Mouse (Mus musculus): ENCODE results near the gene Spag16. TPM values are rescaled to one million over a fixed set of nuclear protein-coding genes. Genes with fewer than 3 reads are reported as not detected.

The Spag16 gene
- polyA plus RNA-seq, 1 experiment from 2014 or later = 2.4 TPM

DNA sequence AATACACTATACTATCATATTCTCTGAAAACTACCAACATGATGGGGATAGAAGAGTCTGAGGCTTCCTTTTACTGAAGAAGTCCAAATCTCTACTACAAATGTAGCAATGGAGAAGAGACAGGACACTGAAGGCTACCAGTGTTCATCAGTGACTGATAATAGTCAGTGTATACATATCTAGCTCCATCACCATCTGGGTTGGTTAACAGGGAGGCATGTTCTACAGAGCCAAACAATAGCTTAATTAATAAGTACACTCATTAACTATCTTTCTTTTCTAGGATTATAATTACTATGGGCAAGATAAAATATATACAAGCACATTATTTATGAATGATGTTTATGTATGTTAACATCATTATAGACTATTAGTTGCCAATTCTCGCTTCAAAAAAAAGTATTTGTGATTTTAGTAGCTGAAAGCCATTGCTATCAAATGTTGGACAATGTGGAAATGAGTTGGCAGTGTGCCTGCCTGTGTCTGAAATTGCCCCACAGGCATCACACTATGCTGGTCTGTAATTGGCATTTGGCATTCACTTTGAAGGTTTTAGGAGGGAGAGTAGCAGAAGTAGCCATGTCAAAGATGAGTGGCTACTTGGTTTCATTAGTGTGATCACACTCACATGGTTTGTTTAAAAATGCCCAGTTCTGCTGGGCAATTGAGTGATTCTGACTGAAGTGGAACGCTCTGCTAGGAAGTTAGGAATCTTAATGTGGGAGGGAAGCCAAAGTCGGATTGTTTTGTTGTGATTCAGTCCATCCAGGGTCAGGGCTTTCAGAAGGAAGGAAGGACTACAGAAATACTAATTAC is 338.8 kb downstream of the Spag16 start:
- 71% methylated on average over 3 of the region's 3 CpGs for WGBS
- ATAC-seq (ENCODE audit: low read depth) (no peak), DNase-seq (ENCODE audit: low spot score) (no peak)
- no peaks in the 10 kb centered on the region for H3K9me3 ChIP-seq (ENCODE audit: control insufficient read depth, low read length)
- no peaks in the 10 kb centered on the region for H3K27me3 ChIP-seq (replicated peaks; ENCODE audit: control insufficient read depth, insufficient read depth, low read length)
- no peak overlapping the region for H3K4me3 ChIP-seq (ENCODE audit: low read depth, low read length)
- no peak overlapping the region for H3K4me2 ChIP-seq (ENCODE audit: low read depth, low read length)
- H3K9ac ChIP-seq (ENCODE audit: low read depth, low read length) = no peak overlapping the region
- H3K4me1 ChIP-seq (ENCODE audit: control insufficient read depth, insufficient read depth, low read length) = no peaks in the 10 kb centered on the region
- no peaks in the 10 kb centered on the region for H3K36me3 ChIP-seq (ENCODE audit: control insufficient read depth, insufficient read depth, low read length)
- H3K27ac ChIP-seq (replicated peaks; ENCODE audit: low read depth, low read length) = no peak overlapping the region

DNA sequence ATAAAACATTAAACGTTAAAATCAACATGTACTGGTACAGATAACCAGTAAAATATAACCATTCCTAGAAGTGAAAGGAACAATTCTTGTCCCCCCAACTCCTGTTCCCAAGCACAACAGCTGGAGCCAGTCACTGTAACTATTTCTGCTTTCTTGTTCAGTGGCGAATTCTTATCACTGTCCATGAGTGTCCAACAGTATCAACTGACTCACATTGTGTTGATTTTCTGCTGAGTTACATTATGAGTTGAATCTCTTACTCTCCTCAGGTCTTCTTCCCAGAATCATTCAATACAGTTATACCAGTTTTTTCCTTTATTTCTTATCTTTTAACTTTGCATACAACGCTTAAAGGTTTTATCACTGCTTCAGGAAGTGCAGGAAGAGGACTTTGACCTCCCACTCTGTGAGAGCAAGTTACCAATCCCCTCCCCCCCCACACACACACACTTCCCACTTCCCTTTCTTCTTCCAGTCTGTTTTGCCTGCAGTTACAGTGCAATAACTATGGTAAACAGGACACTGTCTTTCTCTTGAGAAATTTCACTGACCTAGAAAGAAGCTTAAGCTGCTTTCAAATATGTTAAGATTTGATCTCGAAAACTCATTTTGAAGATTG is 353.5 kb downstream of the Spag16 start:
- ATAC-seq (ENCODE audit: low read depth) (no peak), DNase-seq (ENCODE audit: low spot score) (no peak)
- no peak overlapping the region for H3K27ac ChIP-seq (replicated peaks; ENCODE audit: low read depth, low read length)
- no peak overlapping the region for H3K4me2 ChIP-seq (ENCODE audit: low read depth, low read length)
- H3K9me3 ChIP-seq (ENCODE audit: control insufficient read depth, low read length) = no peaks in the 10 kb centered on the region
- no peak overlapping the region for H3K4me3 ChIP-seq (ENCODE audit: low read depth, low read length)
- no peak overlapping the region for H3K9ac ChIP-seq (ENCODE audit: low read depth, low read length)
- H3K27me3 ChIP-seq (replicated peaks; ENCODE audit: control insufficient read depth, insufficient read depth, low read length) = no peaks in the 10 kb centered on the region
- 71% methylated on average over 4 of the region's 4 CpGs for WGBS
- no peaks in the 10 kb centered on the region for H3K36me3 ChIP-seq (ENCODE audit: control insufficient read depth, insufficient read depth, low read length)
- H3K4me1 ChIP-seq (ENCODE audit: control insufficient read depth, insufficient read depth, low read length) = no peaks in the 10 kb centered on the region

DNA sequence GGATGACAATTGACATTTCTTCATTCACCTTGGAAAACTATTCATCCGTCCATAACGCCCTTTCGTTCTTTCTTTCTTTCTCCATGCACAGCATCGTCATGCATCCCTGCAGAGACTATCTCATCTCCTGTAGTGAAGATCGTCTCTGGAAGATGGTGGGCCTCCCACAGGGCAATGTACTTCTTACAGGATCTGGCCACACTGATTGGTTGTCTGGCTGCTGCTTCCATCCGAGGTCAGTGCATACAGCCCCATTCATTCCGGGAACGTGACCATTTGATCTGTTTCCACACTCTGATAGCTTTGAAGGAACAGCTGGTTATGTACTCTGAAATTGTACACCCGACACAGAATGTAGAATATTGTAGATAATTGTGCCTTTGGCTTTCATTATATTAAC is 438.0 kb downstream of the Spag16 start:
- Histone ChIP-seq H3K4me1 (ENCODE audit: control insufficient read depth, insufficient read depth, low read length) (no peaks in the 10 kb centered on the region), H3K4me3 (ENCODE audit: low read depth, low read length) (no peak overlapping the region), H3K4me2 (ENCODE audit: low read depth, low read length) (no peak overlapping the region), H3K9me3 (ENCODE audit: control insufficient read depth, low read length) (no peaks in the 10 kb centered on the region), H3K27me3 (replicated peaks; ENCODE audit: control insufficient read depth, insufficient read depth, low read length) (no peaks in the 10 kb centered on the region), H3K9ac (ENCODE audit: low read depth, low read length) (no peak overlapping the region), H3K27ac (replicated peaks; ENCODE audit: low read depth, low read length) (no peak overlapping the region), H3K36me3 (ENCODE audit: control insufficient read depth, insufficient read depth, low read length) (no peaks in the 10 kb centered on the region)
- DNase-seq (ENCODE audit: low spot score) (no peak), ATAC-seq (ENCODE audit: low read depth) (no peak)
- 64% methylated on average over 9 of the region's 9 CpGs for WGBS

DNA sequence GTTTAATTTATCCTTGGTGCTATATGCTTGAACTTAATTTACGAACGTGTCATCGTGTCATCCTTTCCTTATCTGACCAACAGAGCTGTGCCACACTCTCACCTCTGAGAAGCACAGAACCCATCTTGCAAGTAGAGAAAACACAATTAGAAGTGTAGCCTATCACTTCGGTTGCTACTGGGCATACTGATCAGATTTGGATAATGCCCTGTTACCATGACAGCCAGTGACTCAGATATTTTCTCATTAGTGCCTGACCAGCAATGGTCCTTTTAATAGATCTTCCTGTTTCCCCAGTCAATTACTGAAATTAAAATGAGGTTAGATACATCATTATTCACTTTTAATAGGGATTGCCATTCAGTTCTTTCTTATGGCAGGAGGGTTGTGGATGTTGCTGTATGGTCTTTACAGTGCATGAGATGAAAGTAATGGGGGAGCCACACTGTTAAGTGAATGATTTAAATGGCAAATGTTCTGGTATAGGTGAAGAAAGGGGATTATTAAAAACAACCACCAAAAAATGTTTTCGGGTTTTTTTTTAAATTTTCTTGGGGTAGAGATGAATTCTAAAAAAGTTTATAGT is 439.2 kb downstream of the Spag16 start:
- Histone ChIP-seq H3K4me3 (ENCODE audit: low read depth, low read length) (no peak overlapping the region), H3K4me1 (ENCODE audit: control insufficient read depth, insufficient read depth, low read length) (no peaks in the 10 kb centered on the region), H3K27me3 (replicated peaks; ENCODE audit: control insufficient read depth, insufficient read depth, low read length) (no peaks in the 10 kb centered on the region), H3K27ac (replicated peaks; ENCODE audit: low read depth, low read length) (no peak overlapping the region), H3K9me3 (ENCODE audit: control insufficient read depth, low read length) (no peaks in the 10 kb centered on the region), H3K36me3 (ENCODE audit: control insufficient read depth, insufficient read depth, low read length) (no peaks in the 10 kb centered on the region), H3K4me2 (ENCODE audit: low read depth, low read length) (no peak overlapping the region), H3K9ac (ENCODE audit: low read depth, low read length) (no peak overlapping the region)
- WGBS = 87% methylated on average over 5 of the region's 5 CpGs
- ATAC-seq (ENCODE audit: low read depth) = no peak
- no peak for DNase-seq (ENCODE audit: low spot score)

DNA sequence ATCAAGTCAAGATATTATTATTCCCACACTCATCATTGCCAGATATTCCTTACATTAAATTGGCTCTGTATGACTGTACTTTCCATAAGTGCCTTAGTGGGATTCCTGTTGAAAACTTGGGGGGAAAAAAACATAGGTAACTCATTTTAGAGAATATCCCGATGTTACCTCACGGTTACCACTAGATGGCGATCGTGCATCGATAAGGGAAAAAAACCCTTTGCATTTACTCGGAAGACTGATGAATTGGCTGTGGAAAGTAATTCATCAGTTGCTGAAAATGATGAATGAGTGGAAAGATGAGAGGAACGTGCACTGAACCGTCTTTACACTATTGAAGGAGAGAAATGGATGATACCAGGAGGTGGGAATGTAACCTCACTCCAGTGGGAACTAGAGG is 443.4 kb downstream of the Spag16 start:
- ATAC-seq (ENCODE audit: low read depth) = no peak
- peak; percentile 17 for DNase-seq (ENCODE audit: low spot score)
- H3K9me3 ChIP-seq (ENCODE audit: control insufficient read depth, low read length) = no peaks in the 10 kb centered on the region

DNA sequence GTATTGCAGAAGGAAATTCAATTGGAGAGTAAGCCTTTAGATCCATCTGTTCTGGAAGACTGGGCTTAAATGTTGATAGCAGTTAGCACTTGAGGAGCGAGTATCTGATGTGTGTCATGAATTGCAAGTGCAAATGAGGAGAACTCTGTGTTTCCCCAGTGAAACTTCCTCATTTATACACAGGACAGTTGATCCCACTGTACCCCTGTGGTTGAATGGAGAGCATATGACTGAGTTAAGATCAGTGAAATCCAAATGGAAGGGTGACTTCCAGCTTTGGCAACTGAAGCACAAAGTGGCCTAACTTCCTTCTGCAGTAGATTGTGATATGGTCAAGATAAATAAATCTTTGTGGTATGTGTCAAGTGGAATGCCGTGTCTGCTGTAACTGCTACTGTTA is 446.0 kb downstream of the Spag16 start:
- H3K4me2 ChIP-seq (ENCODE audit: low read depth, low read length) = no peak overlapping the region
- H3K4me3 ChIP-seq (ENCODE audit: low read depth, low read length) = no peak overlapping the region
- 83% methylated on average over 2 of the region's 2 CpGs for WGBS
- no peaks in the 10 kb centered on the region for H3K4me1 ChIP-seq (ENCODE audit: control insufficient read depth, insufficient read depth, low read length)
- ATAC-seq (ENCODE audit: low read depth) (no peak), DNase-seq (ENCODE audit: low spot score) (no peak)
- H3K27me3 ChIP-seq (replicated peaks; ENCODE audit: control insufficient read depth, insufficient read depth, low read length) = no peaks in the 10 kb centered on the region
- no peak overlapping the region for H3K27ac ChIP-seq (replicated peaks; ENCODE audit: low read depth, low read length)
- no peaks in the 10 kb centered on the region for H3K9me3 ChIP-seq (ENCODE audit: control insufficient read depth, low read length)
- H3K36me3 ChIP-seq (ENCODE audit: control insufficient read depth, insufficient read depth, low read length) = no peaks in the 10 kb centered on the region
- no peak overlapping the region for H3K9ac ChIP-seq (ENCODE audit: low read depth, low read length)

More for the DNA sequence above, 443.4 kb downstream of the Spag16 start:
- Histone ChIP-seq H3K4me3 (ENCODE audit: low read depth, low read length) (no peak overlapping the region), H3K4me2 (ENCODE audit: low read depth, low read length) (no peak overlapping the region), H3K36me3 (ENCODE audit: control insufficient read depth, insufficient read depth, low read length) (no peaks in the 10 kb centered on the region), H3K4me1 (ENCODE audit: control insufficient read depth, insufficient read depth, low read length) (no peaks in the 10 kb centered on the region), H3K27me3 (replicated peaks; ENCODE audit: control insufficient read depth, insufficient read depth, low read length) (no peaks in the 10 kb centered on the region), H3K9ac (ENCODE audit: low read depth, low read length) (no peak overlapping the region), H3K27ac (replicated peaks; ENCODE audit: low read depth, low read length) (no peak overlapping the region)
- 17% methylated on average over 8 of the region's 8 CpGs for WGBS

DNA sequence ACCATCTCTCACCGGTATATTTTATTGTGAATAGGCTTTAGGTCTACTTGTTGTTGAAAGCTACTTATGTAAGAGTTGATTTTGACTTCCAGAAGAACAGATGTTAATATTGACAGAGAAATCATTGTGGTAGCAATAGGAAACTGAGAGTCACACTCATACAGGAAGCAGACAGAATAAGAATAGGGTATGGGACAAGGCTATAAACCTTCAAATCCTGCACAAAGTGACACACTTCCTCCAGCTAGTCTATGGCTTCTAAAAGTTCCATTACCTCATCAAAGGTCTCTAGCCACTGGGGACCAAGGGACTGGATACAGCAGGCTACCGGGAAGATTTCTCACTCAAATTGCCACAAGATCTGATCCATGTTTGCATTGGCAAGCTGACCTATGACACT is 452.5 kb downstream of the Spag16 start:
- Histone ChIP-seq H3K4me1 (ENCODE audit: control insufficient read depth, insufficient read depth, low read length) (no peaks in the 10 kb centered on the region), H3K27ac (replicated peaks; ENCODE audit: low read depth, low read length) (no peak overlapping the region), H3K27me3 (replicated peaks; ENCODE audit: control insufficient read depth, insufficient read depth, low read length) (no peaks in the 10 kb centered on the region), H3K9ac (ENCODE audit: low read depth, low read length) (no peak overlapping the region), H3K4me3 (ENCODE audit: low read depth, low read length) (no peak overlapping the region), H3K9me3 (ENCODE audit: control insufficient read depth, low read length) (no peaks in the 10 kb centered on the region), H3K4me2 (ENCODE audit: low read depth, low read length) (no peak overlapping the region), H3K36me3 (ENCODE audit: control insufficient read depth, insufficient read depth, low read length) (no peaks in the 10 kb centered on the region)
- no peak for DNase-seq (ENCODE audit: low spot score)
- ATAC-seq (ENCODE audit: low read depth) = no peak
- WGBS = 64% methylated on average over 2 of the region's 2 CpGs

DNA sequence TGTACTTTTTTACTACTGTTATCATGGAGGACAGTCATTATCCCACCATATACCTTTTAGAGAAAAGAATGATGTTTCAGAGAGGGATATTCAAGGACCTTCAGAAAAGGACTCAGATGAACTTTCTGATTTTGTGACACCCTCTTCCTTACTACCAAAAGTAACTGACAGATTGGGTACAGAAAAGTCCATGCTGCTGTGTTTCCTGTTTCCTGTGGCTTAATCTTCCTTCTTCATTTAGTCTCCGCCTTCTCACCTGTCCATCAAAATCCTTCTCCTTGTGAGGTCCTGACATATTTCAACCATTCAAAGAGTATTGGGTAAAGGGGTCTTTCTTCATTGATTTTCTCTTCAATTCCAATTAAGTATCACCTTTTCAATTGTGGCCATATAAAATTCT is 456.6 kb downstream of the Spag16 start:
- Histone ChIP-seq H3K4me1 (ENCODE audit: control insufficient read depth, insufficient read depth, low read length) (no peaks in the 10 kb centered on the region), H3K9me3 (ENCODE audit: control insufficient read depth, low read length) (no peaks in the 10 kb centered on the region), H3K27me3 (replicated peaks; ENCODE audit: control insufficient read depth, insufficient read depth, low read length) (no peaks in the 10 kb centered on the region), H3K9ac (ENCODE audit: low read depth, low read length) (no peak overlapping the region), H3K4me2 (ENCODE audit: low read depth, low read length) (no peak overlapping the region), H3K27ac (replicated peaks; ENCODE audit: low read depth, low read length) (no peak overlapping the region), H3K4me3 (ENCODE audit: low read depth, low read length) (no peak overlapping the region), H3K36me3 (ENCODE audit: control insufficient read depth, insufficient read depth, low read length) (no peaks in the 10 kb centered on the region)
- ATAC-seq (ENCODE audit: low read depth) (no peak), DNase-seq (ENCODE audit: low spot score) (no peak)
- 95% methylated on average over 1 of the region's 1 CpGs for WGBS

Data from embryonic facial prominence, embryonic 14.5 days (tissue).